Mouse (Mus musculus): ENCODE measurements around the gene Ston2.
"Not testable (repeated sequence)": the region's sequence is repeated elsewhere in the genome, so short reads cannot be mapped to it uniquely, and the experiment has no call there.

The Ston2 gene

DNA sequence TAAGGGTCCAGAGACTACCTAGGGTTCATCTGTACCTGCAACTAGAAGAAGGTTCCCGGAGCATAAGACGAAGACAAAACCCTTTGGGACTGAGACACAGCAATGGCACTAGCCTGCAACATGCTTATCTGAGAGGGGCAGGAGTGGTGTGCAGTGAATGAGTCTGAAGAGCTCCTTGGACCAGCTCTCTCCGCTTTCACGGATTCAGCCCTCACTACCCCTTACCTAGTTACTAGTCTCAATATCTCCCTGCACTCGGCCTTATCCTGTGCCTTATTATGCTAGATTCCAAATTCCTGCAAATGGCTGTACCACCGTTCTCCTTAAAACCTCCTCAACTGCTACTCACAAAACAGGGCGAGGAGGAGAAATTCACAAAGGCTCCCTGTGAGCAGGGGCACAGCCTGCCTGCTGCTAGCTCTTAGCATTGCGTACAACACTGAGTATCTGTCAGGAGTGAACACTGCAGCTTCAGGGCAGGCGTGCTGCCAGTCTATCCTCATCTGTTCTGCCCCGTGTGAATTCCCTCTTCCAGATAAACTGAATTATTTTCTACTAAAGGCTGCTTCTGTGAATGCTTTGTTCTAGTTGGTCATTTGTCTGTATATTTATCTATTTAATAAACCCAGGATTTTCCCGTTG lies 38.5 kb downstream of the Ston2 start:
- DNase-seq (ENCODE audit: low spot score) = no peak

DNA sequence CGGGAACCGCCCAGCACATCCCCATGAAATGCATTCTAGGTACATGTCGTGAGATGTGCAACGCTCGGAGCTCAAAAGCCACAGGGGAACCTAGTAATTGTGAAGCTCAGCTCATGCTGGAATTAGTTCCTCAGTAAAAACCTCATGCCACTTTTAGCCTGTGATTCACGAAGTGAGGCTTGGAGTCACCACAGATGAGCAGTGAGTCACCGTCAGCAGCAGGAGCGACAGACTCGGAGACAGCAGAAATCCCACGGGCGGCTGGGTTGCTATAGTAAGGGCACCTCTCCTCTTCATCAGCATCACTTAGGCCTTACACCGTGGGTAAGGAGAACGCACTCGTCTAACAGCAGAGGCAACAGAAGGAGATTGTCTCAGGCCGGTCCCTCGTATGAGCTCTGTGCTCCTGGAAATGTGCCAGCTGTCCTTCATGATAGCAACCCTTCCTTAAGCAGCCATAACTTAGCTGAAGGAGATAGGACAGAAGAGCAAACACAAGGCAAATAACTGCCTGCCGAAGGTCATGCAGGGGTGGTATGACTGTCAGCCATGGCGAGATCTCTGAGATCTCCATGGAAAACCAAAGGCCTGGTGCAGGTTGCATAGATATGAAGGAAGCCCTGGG lies 39.8 kb downstream of the Ston2 start:
- peak; percentile 40 for DNase-seq (ENCODE audit: low spot score)

DNA sequence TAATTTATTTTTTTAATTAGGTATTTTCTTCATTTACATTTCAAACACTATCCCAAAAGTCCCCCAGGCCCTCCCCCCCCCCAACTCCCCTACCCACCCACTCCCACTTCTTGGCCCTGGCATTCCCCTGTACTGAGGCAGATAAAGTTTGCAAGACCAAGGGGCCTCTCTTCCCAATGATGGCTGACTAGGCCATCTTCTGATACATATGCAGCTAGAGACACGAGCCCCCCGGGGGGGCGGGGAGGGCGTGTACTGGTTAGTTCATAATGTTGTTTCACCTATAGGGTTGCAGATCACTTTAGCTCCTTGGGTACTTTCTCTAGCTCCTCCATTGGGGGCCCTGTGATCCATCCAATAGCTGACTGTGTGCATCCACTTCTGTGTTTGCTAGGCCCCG lies 41.3 kb downstream of the Ston2 start:
- not testable (repeated sequence) for DNase-seq (ENCODE audit: low spot score)

DNA sequence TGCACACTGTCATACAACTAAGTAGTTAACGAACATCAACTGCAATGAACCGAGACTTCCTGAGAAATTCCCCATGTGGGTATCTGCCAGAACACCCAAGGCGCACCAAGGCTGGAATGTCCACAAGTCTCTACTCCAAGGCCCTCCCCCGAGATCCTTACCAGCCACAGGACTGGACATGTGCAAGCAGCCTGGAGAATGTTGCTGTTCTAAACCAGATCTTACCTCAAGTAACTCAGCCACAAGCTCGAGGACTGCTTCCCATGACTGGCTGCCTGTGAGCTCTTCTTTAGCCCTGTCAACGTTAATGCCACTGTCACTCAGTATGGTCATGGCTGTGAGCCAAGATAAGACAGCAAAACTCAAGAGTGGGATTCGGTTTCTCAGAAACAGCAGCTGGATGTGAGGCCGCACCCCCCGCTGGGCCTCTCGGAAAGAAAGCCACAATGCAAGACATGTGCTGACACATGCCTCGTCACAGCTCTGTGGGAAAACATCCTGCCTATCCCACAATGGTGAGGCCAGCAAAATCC lies 42.4 kb downstream of the Ston2 start:
- DNase-seq (ENCODE audit: low spot score) = peak; percentile 58

- no peak for DNase-seq (ENCODE audit: low spot score)
Measured at GRCm38 (mm10) chr12:91744091-91744490, 44.1 kb downstream of the Ston2 start.

DNA sequence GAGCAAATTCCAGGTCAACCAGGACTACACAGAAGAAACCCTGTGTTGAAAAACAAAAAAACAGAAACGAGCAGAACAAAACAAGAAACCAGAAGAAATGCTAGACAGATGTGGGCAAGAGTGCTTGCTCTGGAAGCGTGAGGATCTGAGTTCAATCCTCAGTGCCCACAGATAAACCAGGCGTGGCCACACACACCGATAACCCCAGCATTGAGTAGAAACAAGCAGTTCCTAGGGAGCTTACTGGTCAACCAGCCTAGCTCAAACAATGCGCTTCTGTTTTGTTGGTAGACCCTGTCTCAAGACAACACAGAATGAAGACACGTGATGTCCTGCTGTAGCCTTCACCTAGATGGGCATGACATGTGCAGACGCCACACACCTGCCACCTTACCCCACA lies 45.3 kb downstream of the Ston2 start:
- DNase-seq (ENCODE audit: low spot score) = no peak

GRCm38 (mm10) chr12:91738381-91738780 lies 49.8 kb downstream of the Ston2 start:
- no peak for DNase-seq (ENCODE audit: low spot score)

GRCm38 (mm10) chr12:91736221-91736980 lies 51.8 kb downstream of the Ston2 start:
- DNase-seq (ENCODE audit: low spot score) = no peak

DNA sequence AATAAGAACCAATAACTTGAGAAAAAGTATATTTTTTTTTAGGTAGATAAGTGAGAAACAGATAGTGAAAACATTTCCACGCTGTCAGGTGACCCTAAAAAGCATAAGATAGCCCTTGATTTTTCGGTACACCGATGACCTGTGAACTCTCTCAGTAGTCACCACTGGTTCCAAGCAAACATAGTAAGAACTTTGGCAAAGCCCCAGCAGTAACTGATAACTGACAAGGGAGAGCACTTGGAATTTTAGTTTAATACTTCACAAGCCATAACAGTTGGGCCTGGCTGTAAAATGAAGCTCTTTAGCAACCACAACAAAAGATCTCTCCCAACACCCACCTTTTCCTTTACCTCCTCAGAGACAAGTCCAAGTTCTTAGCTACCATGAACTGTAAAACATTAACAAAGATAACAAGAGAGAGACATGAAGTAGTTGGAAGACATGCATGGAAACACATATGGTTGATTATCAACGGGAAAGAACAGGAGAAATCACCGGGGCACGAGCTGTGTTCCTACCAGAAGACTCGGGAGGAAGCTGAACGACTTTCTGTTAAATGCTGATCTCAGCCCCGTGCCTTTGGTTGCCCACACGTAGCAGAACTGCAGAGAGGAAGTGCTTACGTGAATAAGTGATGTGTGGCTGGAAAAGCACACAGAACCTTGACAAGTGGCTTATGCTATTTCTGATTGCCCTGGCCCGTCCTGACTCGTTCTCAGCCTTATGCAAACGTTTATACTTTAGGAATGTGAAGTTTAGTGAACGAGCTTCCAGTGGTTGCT lies 53.8 kb downstream of the Ston2 start:
- DNase-seq (ENCODE audit: low spot score) = no peak

- peak; percentile 19 for DNase-seq (ENCODE audit: low spot score)
Measured at GRCm38 (mm10) chr12:91732729-91733448, 55.3 kb downstream of the Ston2 start.

- no peak for DNase-seq (ENCODE audit: low spot score)
Measured at GRCm38 (mm10) chr12:91726202-91726601, 62.0 kb downstream of the Ston2 start.

- DNase-seq (ENCODE audit: low spot score) = no peak
Measured at GRCm38 (mm10) chr12:91723912-91724311, 64.3 kb downstream of the Ston2 start.

GRCm38 (mm10) chr12:91719134-91719533 lies 69.1 kb downstream of the Ston2 start:
- DNase-seq (ENCODE audit: low spot score) = no peak

DNA sequence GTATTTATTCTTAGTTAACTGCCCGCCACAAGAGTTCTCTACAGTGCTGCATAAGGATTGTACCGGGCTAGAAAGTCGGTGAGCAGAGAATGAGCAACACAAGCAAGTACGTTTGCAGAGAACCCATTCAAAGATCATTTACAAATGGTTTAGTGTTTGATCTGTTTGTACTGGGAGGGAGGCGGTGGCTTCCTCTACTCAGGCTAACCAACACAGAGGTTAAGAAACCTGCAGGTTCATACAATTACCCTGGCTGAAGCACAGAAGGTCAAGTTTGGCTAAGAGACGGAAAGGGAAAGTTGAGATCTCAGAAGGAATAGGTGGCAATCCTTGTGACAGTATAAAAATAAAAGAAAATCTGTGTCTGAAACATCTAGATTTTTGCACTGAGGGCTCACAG lies 72.5 kb downstream of the Ston2 start:
- no peak for DNase-seq (ENCODE audit: low spot score)

DNA sequence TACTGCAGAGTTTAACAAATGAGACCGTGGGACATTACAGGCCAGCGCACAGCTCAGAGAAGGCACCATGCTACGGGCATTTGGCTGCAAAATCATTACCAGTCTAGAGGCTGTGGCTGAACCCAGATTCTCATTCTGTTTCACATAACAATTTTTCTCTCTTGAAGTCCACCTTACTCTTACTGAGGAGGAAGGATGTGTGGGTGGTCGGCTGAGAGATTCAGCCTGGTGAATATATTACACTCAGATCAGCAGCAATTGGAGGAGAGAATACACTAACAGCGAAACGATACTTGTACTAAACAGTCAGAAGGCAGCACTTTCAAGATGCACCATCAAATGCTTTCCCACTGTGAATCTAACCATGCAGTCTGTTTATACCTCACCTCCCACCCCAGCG lies 74.8 kb downstream of the Ston2 start:
- DNase-seq (ENCODE audit: low spot score) = no peak

DNA sequence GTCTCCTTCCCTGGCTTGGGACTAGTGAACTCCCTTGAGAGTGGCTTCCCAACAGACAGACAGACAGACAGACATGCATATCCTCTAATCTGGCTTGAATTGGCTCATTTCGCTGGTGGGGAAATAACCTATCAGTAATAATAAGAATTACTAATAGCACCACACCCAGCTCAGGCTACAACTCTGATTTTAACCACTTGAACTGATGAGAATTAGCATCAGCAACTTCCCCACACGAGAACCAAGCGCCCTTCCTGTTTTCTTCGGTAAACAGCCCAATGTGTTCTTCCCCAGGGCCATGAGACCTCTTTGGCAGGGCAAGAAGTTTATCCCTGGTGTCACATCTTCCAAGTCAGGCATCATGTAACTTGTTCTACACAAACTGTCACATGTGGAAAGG lies 76.5 kb downstream of the Ston2 start:
- DNase-seq (ENCODE audit: low spot score) = no peak

- DNase-seq (ENCODE audit: low spot score) = no peak
Measured at GRCm38 (mm10) chr12:91710876-91711275, 77.3 kb downstream of the Ston2 start.

GRCm38 (mm10) chr12:91709634-91710033 lies 78.6 kb downstream of the Ston2 start:
- no peak for DNase-seq (ENCODE audit: low spot score)

DNA sequence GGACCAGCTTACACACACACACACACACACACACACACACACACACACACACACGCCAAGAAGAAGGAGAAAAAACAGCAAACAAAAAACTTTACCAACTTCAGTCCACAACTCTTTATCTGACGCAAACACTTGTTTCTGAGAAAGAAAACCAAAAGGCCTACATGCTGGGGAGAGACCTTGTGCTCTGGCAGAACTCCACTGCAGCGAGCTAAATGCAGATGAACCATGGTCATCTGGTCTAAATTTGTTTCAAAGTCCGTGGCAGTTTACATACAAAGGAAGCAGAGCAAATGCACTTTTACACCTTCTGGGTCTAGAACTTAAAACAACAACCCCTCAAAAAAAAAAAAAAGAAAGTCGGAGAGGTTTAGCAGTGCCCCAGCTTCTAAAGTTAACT lies 79.0 kb downstream of the Ston2 start:
- DNase-seq (ENCODE audit: low spot score) = no peak

DNA sequence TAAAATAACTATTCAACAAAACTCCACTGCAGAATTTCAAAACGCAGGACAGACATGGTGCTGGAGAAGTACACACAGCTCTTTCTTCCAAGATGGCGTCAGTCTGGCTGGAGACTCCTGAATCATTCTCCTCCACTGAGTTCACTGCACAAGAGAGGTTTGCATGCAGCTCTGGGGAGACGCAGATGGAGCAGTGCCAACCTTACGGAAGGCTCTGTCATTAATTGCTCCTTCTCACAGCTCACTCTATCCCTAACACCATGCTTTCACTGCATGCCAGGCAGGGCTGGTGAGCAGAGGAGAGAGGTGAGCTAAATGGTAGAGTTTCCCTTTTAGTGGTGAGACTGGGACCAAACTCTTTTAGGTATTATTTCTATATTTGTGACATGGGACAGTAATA lies 80.4 kb downstream of the Ston2 start:
- DNase-seq (ENCODE audit: low spot score) = no peak

GRCm38 (mm10) chr12:91703533-91703932 lies 84.7 kb downstream of the Ston2 start:
- peak; percentile 18 for DNase-seq (ENCODE audit: low spot score)

GRCm38 (mm10) chr12:91702829-91703228 lies 85.4 kb downstream of the Ston2 start:
- peak; percentile 14 for DNase-seq (ENCODE audit: low spot score)

All from urinary bladder, postnatal 14 days (tissue).